ENCODE assay signal across 15 mouse cellular contexts in genomic region chr12:109112354-109112995, GRCm38 (mm10). TPM values are rescaled to one million over a fixed set of nuclear protein-coding genes. Genes with fewer than 3 reads are reported as not detected.
A peak's percentile ranks its signal among the peaks of the same experiment; 100 is the strongest.
DNase-seq lines count a peak whose midpoint lies in the region; ATAC-seq lines count a peak whose summit lies in the region.
"Had no signal": no experiment of that assay in that cellular context is flagged by ENCODE, and none has a peak within 500 bp of the region (broad histone marks: within the 10 kb centered on the region; RNA-seq: fewer than 3 reads in every experiment).

No protein-coding gene starts in this region.

- H3K27me3 ChIP-seq in lung, embryonic 16.5 days (ENCODE audit: control insufficient read depth, insufficient read depth, low read depth, low read length) = no peaks in the 10 kb centered on the region
- H3K27me3 ChIP-seq in forebrain, embryonic 15.5 days = no peaks in the 10 kb centered on the region
- no peaks in the 10 kb centered on the region for H3K27me3 ChIP-seq in limb, embryonic 13.5 days
- H3K27me3 ChIP-seq: neural tube, embryonic 12.5 days; stomach, embryonic 15.5 days had no signal

- no peaks in the 10 kb centered on the region for H3K9me3 ChIP-seq in lung, embryonic 16.5 days (ENCODE audit: control insufficient read depth, low read length)
- H3K9me3 ChIP-seq in forebrain, embryonic 15.5 days = no peaks in the 10 kb centered on the region
- H3K9me3 ChIP-seq in limb, embryonic 13.5 days = no peaks in the 10 kb centered on the region
- H3K9me3 ChIP-seq: heart, embryonic 13.5 days; neural tube, embryonic 12.5 days; stomach, embryonic 15.5 days had no signal

- WGBS in lung, embryonic 16.5 days = 52% methylated on average over 9 of the region's 9 CpGs
- WGBS in forebrain, embryonic 15.5 days = 25% methylated on average over 9 of the region's 9 CpGs
- 34% methylated on average over 9 of the region's 9 CpGs for WGBS in limb, embryonic 13.5 days

- H3K4me1 ChIP-seq in lung, embryonic 16.5 days (replicated peaks; ENCODE audit: control insufficient read depth, insufficient read depth, low read length) = peaks cover 10% of the 10 kb centered on the region
- H3K4me1 ChIP-seq in forebrain, embryonic 15.5 days = peaks cover 17% of the 10 kb centered on the region
- H3K4me1 ChIP-seq in limb, embryonic 13.5 days = peaks cover 20% of the 10 kb centered on the region
- H3K4me1 ChIP-seq: heart, embryonic 13.5 days; megakaryocyte, embryonic 14.5 days had no signal

- no peak overlapping the region for H3K4me3 ChIP-seq in lung, embryonic 16.5 days (ENCODE audit: low read length)
- H3K4me3 ChIP-seq in forebrain, embryonic 15.5 days = no peak overlapping the region
- no peak overlapping the region for H3K4me3 ChIP-seq in limb, embryonic 13.5 days
- H3K4me3 ChIP-seq: heart, embryonic 13.5 days; megakaryocyte, embryonic 14.5 days; neural tube, embryonic 12.5 days; stomach, embryonic 15.5 days had no signal

- DNase-seq in cerebellum, postnatal 10 days = peak; percentile 36 to 48
- DNase-seq in cerebellum, adult 9-11 months = no peak
- no peak for DNase-seq in lung, postnatal 25 days (ENCODE audit: low spot score)
- no peak for DNase-seq in adrenal gland, postnatal 14 days
- DNase-seq: right cerebral cortex, postnatal 25 days had no signal

- 0 out of 2 replicates have a peak, but pooled peaks have one; percentile 17 for ATAC-seq in lung, embryonic 16.5 days (ENCODE audit: low read depth)
- ATAC-seq in forebrain, embryonic 15.5 days (replicated peaks) = 0 out of 2 replicates have a peak, but pooled peaks have one; percentile 19
- peak; percentile 24; the same call in 1 of the 2 replicates for ATAC-seq in limb, embryonic 13.5 days (ENCODE audit: low FRiP score, low read depth)
- ATAC-seq in megakaryocyte, adult 5-6 weeks (ENCODE audit: poor library complexity, severe bottlenecking) = no peak
- ATAC-seq: intestine, embryonic 16.5 days had no signal

- no peak overlapping the region for H3K4me2 ChIP-seq in lung, embryonic 16.5 days (ENCODE audit: low read depth, low read length)
- no peak overlapping the region for H3K4me2 ChIP-seq in forebrain, embryonic 15.5 days (replicated peaks)
- no peak overlapping the region for H3K4me2 ChIP-seq in limb, embryonic 13.5 days (replicated peaks)
- H3K4me2 ChIP-seq: heart, embryonic 13.5 days; neural tube, embryonic 12.5 days; stomach, embryonic 15.5 days had no signal

- no peak overlapping the region for H3K9ac ChIP-seq in lung, embryonic 16.5 days (ENCODE audit: low read length)
- 0 out of 2 replicates have a peak overlapping the region, but pooled peaks have one; percentile 3 for H3K9ac ChIP-seq in forebrain, embryonic 15.5 days (replicated peaks)
- H3K9ac ChIP-seq in limb, embryonic 13.5 days = no peak overlapping the region
- H3K9ac ChIP-seq: heart, embryonic 13.5 days; liver, embryonic 14.5 days; neural tube, embryonic 12.5 days; stomach, embryonic 15.5 days had no signal

- H3K27ac ChIP-seq in lung, embryonic 16.5 days (ENCODE audit: low read length) = no peak overlapping the region
- peak overlapping the region; percentile 52; the same call in 1 of the 2 replicates for H3K27ac ChIP-seq in forebrain, embryonic 15.5 days (replicated peaks)
- H3K27ac ChIP-seq in limb, embryonic 13.5 days = peak overlapping the region; percentile 70
- H3K27ac ChIP-seq: heart, embryonic 13.5 days; liver, embryonic 14.5 days; neural tube, embryonic 12.5 days; stomach, embryonic 15.5 days had no signal

- no peaks in the 10 kb centered on the region for H3K36me3 ChIP-seq in lung, embryonic 16.5 days (ENCODE audit: control insufficient read depth, insufficient read depth, low read length)
- no peaks in the 10 kb centered on the region for H3K36me3 ChIP-seq in forebrain, embryonic 15.5 days
- H3K36me3 ChIP-seq in limb, embryonic 13.5 days = no peaks in the 10 kb centered on the region
- H3K36me3 ChIP-seq: heart, embryonic 13.5 days; neural tube, embryonic 12.5 days; stomach, embryonic 15.5 days had no signal

RNA-seq across cellular contexts. Expression of gene Begain, which starts 44.5 kb away (rescaled TPM):
- polyA plus RNA-seq in lung, embryonic 16.5 days (2015; fragmentation: Nextera tagmentation; extraction: Ambion mirVana) = 3.2 and 3.9 TPM in 2 replicates
- 19.2 and 20.2 TPM in 2 replicates for polyA plus RNA-seq in forebrain, embryonic 15.5 days (2015; fragmentation: Nextera tagmentation; extraction: Ambion mirVana)
- polyA plus RNA-seq in limb, embryonic 13.5 days (2015; fragmentation: Nextera tagmentation; extraction: Ambion mirVana) = 8.0 and 8.2 TPM in 2 replicates
- total RNA-seq in megakaryocyte, adult 5-6 weeks (2015) = not detected in 2 replicates
- not detected in 2 replicates for total RNA-seq in megakaryocyte, adult 5-6 weeks (2017)
- total RNA-seq in adrenal gland, postnatal 14 days (2021) = 5.8 and 8.3 TPM in 2 replicates

Comparison
In these comparisons a context has a peak if more than half of its experiments do, and no peak if none do; other contexts are left out.
1. DNase-seq: peak in cerebellum, postnatal 10 days (2 of 2); none in cerebellum, adult 9-11 months (single experiment), lung, postnatal 25 days (single experiment) and adrenal gland, postnatal 14 days (single experiment).